Mouse (Mus musculus): Measurements from ENCODE around the gene Pnpo.

Gene Pnpo

DNA sequence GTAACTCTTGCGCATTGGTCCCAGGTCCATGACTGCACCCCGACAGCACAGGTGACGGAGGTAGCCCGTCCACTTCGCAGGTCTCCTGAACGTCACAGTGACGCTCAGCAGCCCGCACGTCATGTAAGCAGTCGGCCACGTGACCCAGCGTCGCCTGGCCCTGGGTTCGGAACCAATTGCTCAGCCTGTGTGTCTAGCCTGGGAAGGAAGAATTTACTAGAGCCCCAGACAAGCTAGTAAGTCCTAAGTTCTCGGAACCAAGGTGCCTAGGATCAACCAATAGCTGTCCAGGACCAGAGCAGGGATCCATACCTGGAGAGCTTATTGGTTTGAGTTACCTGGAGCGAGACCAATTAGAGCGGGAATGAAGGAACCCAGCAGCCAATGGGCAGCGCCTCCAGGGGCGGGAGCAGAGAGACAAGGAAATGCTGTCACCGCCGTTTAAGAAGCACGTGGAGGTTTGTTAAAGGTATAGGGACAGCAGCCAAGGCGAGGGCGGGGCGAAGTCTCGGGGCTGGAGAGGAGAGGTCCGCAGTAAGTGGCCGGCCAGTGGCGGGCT lies at the start of gene Pnpo:
Gene Pnpo (minus strand): TSS at position 241 of the 559 bp plus-strand sequence.
- peak; percentile 93 for DNase-seq (ENCODE audit: low read depth, low spot score)

DNA sequence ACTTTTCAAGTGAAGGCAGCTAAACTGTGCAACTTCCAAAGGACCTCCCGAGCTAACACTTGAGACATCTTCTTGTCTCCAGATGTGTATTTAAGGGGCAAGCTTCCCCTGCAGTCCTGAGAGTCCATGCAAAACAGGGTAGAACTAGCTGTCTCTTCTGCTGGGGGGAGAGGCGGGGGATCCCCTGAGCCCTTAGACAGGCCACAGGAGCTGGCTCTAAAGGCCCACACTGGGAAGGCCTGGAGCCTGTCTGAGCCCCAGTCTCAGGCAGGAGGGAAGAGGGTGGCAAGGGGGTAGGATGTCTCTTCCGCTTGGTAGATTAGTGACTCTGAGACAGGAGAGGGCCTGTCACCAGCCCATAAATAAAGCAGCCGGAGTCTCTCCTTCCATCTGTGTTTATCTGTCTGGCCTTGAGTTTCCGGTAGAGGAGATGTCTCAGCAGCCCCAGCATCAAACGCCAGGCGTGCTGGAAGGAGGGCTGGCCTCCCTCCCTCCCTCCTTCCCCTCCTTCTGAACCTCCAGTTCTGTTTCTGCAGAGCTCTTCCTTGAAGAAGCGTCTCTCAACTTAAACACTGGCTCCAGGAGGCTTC lies 49.0 kb upstream of the Pnpo start:
- DNase-seq (ENCODE audit: low read depth, low spot score): no peak

DNA sequence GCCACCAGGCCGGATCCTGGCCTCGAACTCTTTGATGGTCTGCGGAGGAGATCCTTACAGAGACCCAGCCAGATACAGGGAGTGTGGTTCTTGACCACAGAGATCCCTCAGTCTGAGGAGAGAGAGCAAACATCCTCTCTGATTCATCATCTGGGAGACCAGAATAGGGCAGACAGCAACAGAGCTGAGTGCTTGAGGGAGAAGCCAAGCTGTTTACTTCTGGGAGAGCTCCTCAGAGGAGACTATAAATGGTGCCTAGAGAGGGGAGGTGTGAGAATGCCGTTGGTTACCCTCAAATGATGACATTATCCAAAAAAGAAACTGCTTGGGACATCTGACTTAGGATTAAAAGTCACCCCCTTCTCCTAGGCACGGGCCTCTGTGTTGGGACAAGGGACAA lies 47.7 kb upstream of the Pnpo start:
- no peak for DNase-seq (ENCODE audit: low read depth, low spot score)

DNA sequence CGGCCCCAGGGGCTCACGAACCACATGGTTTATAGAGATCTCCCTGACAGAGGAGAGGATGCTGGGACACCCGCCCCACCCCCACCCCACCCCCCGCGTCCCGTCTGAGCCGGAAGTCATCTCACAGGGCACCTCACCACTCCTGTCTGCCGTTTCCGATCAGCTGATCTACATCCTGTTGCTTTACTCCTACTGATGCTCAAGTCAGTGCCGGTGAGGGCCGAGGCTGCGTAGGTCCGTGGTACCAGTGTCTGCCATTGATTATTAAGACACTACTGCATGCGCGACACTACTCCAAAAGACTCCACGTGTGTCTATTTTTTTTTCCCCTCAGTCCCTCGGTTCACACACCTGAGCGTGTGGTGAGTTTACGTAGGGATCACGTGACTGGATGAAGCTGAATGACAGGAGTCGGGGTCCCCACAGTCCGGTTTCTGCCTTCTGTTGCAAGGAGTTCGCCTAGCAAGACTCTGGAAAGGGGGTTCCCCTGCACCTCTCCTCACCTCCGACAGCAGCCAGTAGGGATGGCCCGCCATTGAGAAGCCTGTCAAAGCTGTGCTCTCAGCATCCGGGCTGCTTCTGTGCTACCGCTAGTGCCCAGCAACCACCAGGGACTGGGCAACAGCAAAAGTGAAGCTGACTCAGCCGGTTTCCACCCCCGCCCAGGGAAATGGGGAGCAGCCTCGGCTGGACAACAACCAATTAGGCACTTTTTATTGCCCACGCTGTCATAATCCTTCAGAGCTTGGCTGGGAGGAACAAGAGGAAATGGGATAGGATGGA lies 44.3 kb upstream of the Pnpo start:
- no peak for DNase-seq (ENCODE audit: low read depth, low spot score)

DNA sequence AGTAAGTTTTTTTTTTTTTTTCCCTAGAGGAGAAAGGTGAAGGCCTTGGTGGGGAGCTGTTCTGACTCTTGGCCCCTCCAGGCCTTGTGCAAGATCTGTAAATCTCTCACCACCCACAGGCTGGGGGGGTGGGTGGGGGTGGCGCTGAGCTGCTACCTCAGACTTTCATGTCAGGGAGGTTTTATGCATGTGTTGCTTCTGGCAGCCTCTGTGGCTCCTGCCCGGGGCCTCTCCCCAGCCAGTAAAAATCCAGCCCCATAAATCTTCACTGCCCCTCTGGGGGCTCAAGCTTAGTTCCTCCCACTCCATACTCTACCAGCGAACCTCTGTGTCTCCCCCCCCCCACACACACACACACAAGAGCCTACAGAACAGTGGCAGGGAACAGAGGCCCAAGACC lies 42.7 kb upstream of the Pnpo start:
- no peak for DNase-seq (ENCODE audit: low read depth, low spot score)

DNA sequence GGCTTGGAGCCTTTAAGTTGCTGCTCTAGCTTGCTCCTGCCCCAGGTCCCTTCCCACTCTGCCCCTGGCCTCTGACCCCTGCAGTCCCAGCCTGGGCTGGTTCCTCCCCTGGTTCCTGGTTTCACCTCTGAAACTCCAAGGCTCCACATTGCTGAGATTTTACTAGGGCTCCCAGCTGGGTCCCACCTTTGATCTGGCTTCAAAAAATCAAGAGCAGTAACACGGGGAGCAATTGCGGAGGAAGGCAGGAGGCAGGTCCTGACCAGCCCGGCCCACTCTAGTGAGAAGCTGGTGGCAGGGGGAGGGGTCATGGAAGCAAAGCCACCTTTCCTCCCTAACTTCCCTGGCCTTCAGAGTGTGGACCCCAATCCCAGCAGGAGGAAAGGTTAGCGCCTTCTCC lies 41.1 kb upstream of the Pnpo start:
- no peak for DNase-seq (ENCODE audit: low read depth, low spot score)

DNA sequence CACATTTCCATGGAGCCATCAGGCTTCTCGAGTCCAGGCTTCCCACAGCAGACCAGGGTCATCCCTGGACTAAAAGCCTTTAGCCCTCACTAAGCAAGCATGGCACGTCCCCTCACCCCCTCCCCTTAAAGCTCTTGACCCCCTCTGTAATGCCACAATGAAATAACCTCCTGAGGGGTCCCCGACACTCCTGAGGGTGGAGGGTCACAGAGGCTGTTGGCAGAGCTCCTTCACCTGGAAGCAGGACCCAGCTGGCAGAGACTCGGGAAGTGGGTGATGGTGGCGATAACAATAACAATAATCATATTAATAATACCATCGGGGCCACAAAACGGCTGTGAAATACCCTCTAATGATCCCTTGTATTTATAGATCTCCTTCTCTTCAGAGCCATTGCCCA lies 39.1 kb upstream of the Pnpo start, which contains the start of gene Sp2:
Gene Sp2 (minus strand): TSS at position 101 of the 400 bp plus-strand sequence.
- no peak for DNase-seq (ENCODE audit: low read depth, low spot score)

DNA sequence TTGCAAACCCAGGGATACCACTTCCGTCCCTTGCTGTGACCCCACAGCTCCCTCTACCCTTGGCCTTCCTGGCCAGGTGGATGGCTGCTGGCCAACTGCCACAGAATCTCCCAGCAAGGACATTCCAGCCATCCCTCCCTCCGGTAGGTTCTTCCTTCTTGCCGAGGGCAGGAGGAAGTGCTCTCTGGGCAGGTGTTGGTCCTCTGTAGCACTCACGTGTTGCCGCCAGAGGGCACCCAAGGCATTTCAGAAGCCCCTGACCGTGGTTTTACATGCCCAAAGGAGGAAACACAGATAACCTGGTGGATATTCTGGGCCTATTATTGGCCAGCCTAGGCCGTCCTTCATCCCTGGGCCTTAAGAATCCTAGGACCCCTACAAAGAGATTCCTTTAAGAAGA lies 38.6 kb upstream of the Pnpo start:
- peak; percentile 76 for DNase-seq (ENCODE audit: low read depth, low spot score)

DNA sequence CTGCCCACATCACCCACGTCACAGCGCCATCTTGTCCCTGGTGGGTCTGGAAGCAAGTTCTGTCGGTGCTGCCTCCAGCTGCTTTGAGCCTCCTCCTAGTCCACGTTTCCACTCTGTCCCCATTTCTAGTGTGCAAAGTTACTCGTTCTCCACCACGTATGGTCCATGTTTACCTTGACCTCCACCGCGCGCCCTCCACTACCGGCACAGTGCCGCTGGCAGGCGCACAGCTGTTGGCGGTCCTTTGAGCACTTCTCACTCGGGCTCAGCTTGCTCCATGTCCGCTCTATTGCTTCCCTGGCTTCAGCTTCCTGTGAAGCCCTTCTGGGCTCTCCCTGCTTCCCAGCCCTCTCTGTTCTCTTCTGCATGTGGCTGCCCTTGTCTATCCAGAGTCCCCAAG lies 37.7 kb upstream of the Pnpo start:
- no peak for DNase-seq (ENCODE audit: low read depth, low spot score)

DNA sequence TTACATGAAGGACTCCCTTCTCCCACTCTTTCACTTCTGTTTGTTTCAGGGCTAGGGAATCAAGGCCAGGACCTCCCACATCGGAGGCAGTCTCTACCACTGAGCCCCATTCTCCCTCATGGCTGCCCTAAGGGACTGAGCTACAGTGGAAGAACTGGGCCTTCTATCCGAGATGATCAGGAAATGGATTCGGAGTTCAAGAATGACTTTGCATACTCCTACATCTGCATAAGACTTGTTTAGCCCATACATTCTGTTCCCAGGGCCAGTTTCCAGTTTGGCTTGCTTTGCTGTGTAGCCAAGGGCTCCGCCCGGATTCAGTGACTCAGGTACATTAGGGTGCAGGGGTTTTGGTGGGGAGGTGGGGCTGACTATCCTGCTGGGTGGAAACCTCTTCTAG lies 36.2 kb upstream of the Pnpo start:
- DNase-seq (ENCODE audit: low read depth, low spot score): no peak

DNA sequence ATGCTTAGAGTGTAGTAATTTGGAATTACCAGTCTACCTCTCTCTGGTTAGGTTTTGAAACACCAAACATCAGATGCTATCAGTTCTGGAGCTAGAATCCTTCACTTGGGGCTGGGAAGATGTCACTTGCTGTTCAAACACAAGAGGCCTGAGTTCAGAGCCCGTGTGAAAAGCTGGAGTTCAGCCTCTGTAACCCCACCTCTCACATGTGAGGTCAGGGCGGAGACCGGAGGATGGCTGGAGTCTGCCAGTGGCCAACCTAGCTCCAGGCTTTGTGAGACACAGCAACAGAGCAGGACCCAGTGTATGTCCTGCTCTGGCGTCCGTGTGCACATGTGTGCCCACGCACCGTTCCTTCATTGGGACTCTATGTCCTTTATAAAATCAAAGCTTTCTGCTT lies 35.5 kb upstream of the Pnpo start:
- no peak for DNase-seq (ENCODE audit: low read depth, low spot score)

DNA sequence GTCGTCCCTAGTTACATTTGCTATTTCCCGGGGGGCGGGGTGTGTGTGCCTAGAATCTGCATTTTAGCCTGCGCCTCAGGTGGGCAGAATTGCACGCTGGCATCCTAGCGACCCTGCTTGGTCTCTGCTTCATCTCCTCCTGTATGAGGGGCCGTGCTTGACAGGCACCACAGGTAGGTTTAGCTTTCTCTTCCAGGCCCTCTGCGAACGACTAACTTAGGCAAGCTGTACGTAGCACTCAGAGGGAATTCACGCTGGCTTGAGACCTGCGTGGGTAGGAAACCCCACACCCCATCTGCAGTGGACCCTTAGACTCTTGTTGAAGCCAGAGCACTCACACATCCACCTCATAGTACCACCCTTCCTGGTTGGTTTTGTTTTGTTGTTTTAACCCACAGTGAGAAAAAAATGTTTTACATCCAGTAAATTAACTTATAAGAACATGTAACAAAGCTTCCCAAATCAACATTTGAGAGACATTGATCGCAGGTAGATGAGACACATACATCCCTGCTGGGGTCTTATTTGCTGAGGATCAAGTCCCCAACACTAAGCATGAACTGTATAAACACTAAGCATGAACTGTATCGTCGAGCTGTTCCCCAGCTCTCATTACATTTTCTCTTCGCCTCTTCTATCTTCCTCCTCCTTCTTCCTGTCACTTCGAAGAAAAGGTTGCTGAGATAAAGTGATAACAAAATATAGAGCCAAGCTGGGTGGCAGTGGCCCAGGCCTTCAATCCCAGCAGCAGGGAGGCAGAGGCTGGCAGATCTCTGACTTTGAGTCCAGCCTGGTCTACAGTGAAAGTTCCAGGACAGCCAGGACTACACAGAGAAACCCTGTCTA lies 34.8 kb upstream of the Pnpo start:
- DNase-seq (ENCODE audit: low read depth, low spot score): no peak

DNA sequence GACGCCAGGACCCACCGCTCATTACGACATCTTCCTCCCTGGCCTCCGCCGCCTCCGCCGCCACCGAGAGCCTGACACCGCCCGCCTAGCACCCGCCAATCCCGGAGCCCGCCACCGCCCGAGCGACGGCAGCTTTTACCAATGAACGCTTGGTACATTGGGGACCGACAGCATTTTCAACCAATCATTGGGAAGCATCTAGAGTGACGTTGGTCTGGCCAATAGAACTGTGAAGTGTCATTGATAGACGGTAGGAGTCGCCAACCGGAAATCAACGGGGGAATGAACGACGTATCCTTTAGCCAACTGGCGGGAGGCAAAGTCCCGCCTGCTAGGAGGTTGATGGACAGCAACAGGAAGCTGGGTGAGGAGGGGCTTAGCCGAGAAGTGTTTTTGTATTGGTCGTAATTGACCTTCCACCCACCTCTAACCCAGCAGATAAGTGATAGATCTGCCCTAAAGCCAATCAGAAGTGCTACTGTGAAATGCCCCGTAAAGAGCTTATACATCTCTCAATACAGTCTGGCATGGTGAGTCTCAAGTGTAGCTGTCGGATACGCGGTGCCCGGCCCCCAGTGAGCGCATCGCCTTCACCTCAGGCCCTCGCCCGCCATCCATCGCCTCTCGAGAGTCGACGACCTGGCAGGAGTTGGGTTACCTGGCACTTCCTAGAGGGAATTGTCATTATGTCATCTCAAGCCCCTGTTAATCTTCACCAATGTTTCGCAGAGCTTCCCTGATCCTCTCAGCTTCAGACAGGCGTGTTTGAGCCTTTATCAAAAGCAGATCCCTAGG lies 34.0 kb upstream of the Pnpo start:
- peak; percentile 100 for DNase-seq (ENCODE audit: low read depth, low spot score)

DNA sequence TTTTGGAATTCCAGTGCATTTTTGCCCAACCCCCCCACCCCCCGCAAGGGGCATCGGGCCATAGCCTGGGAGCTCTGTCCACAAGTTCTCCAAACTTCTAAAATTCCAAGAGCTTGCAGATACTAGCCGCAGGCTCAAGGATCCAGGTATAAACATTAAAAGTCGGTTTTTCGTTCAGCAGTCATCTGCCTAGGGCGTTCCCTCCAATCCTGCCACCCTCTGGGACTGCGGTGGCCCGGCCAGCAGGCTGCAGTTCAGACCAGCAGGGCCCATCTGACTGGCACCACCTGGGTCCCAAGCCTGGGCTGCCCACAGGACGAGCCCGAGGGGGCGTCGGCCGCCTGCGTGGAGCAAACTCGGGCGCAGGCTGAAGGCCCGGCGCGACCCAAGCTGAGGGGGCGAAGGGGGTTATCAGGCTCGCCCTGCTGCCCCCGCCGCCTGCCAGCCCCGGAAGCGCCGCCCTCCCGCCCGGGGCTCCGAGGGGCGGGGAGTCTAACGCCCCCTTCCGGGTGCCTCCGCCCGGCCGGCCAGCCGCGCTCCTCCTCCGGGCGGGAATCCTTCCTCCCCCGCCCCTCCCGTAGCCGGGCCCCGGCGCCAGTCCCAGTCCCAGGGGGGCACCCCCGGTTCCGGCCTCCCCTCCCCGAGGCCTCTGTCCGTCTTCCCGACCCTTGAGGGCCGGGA lies 33.3 kb upstream of the Pnpo start:
- DNase-seq (ENCODE audit: low read depth, low spot score): no peak

DNA sequence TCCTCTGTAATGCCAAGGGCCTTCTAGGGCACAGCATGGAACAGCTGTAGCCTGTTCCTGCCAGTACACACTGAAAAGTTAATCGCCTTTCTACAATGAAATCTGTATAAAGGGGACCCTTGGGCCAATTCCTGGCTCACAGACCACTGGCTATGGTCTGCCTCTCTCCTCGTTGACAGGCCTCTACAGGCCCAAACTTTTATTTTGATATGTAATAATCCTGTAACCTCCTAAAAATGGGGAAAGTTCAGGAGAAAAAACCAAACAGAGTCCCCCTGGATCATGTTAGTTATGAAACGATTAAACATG lies 32.5 kb upstream of the Pnpo start:
- DNase-seq (ENCODE audit: low read depth, low spot score): no peak

DNA sequence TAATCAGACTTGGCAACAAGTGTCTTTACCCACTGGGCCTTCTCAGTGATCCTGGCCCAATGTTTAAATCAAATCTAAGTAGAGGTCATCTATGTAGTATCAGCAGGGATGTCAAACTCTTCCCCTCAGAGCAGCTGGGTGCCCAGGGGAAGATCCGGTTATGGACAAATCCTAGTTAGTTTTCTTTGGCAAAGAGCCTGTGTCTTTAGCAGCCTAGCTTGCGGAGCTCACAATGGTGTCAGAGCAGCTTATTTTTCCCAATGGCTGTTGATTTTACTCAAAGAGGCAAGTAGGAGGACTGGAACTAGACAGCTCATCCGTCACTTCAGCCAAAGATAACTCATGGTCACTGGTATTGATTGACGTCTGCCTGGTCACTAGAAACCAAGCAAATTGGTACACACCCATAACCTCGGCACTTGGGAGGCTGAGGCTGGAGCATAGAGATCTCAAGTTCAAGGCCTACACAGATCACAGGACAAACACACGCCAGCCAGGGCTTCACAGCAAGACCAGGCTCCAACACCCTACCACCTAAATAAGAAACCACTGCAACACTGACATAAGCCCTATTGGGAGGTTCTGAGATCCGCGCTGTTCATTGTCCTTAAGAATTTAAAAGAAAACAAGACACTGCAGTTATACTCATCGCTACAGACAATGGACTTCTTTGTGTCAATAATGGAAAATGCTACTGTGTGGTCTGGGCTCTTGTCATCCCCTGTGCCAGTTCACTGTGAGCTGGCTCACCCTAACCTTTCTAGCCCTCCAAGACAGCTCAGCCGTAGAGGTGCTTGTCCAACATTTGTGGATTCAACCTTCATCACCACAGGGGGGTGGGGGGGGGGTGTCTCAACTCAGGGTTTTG lies 32.0 kb upstream of the Pnpo start:
- DNase-seq (ENCODE audit: low read depth, low spot score): no peak

DNA sequence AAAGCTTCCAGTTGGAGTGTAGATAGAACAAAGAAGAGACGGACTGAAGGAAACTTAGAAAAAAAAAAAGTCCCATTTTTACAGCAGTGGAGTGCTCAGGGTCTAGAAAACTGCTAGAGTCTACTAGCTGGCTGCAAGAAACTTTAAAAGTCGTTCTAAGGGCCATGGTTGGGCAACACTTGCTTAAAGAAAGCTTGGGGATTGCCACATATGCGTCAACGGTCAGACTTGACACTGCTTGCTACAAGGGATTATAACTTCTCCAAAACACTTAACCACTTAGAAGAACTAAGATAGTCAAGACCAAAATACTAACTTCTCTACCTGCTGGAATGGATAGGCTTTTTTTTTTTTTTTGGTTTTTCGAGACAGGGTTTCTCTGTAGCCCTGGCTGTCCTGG lies 31.0 kb upstream of the Pnpo start:
- DNase-seq (ENCODE audit: low read depth, low spot score): no peak

DNA sequence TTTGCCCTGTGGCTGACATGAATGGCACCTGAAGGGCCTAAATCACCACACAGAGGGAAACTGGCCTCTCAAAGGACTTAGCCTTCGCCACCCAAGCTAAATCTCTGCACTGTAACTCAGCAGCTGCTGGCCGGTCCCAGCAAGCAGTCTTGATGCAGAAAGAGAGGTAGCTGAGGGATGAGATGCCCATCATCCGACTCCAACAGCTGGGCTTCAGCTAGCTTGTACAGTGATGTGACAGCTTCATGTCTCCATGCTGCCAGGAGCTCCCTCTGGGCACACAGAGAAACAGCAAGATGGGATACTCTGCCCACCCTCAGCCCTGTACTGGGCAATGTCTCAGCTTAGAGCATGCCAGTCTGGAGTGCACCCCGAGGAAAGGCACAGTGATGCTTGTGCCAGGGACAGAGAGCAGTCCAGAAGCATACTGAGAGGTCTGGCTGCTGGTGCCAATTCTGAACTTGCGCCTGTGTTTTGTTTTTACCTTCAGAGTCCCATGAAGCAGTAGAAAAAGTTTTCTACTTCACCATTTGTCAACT lies 29.7 kb upstream of the Pnpo start:
- no peak for DNase-seq (ENCODE audit: low read depth, low spot score)

DNA sequence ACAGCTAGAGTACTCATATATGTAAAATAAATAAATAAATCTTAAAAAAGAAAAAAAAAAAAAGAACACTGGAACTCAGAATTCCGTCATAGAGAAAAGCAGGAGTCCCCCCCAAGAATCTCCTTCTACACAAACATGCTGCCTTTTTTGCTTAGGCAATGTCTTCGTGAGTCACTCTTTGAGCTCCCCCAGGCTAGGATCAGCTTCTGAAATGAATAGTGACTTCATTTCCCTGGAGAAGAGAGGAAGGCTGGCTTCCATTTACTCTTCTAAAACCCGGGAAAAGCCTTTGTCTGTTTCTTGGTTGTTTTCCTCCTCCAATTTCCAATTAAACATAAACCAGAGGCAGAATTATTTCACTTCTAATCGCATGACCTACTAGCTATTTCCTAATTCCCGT lies 29.1 kb upstream of the Pnpo start:
- DNase-seq (ENCODE audit: low read depth, low spot score): no peak

DNA sequence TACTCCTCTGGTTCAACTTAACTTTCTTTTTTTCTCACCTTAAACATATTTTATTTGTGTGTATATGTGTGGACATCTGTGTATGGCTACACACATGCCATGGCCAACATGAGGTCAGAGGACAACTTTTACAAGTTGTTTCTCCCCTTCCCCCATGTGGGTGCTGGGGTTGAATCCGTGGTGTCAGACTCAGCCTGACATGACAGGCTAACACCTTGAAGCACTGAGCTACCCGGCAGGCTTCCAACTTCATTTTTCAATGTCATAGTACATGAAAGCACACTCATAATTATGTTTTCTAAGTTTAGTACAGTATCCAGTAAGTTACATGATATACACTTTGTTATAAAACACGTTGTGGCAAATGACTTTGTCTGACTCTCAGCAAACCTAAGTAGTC lies 26.6 kb upstream of the Pnpo start:
- no peak for DNase-seq (ENCODE audit: low read depth, low spot score)

Data from WW6 (cell line).